Mouse (Mus musculus): ENCODE results near the gene Socs5. TPM values are rescaled to one million over a fixed set of nuclear protein-coding genes. Genes with fewer than 3 reads are reported as not detected.

Gene Socs5
- polyA plus RNA-seq, 1 experiment from 2014 or later = 2.2 TPM

DNA sequence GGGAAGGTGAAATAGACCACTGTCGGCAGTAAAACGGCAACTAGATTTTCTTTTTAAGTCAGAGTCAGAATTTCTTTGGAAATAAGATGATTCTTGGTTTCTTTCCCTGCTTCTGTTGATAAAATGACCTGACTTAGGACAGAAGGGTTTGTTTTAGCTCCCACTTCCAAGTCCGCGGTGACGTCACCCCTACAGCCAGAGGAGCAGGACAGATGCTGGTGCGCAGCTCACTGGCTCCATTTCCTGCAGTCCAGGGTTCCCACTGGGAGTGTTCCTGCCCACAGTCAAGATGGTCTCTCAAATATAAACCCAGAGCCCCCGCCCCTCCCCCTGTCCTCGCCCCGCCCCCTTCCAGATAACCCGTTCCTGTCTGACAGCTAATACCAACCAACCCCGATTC is 34.8 kb downstream of the Socs5 start:
- Histone ChIP-seq H3K4me1 (replicated peaks) (0 out of 2 replicates have a peak, but pooled peaks cover 8% of the 10 kb centered on the region), H3K36me3 (no peaks in the 10 kb centered on the region), H3K9ac (no peak overlapping the region), H3K4me2 (peak overlapping the region; percentile 28), H3K27me3 (no peaks in the 10 kb centered on the region), H3K9me3 (replicated peaks) (no peaks in the 10 kb centered on the region), H3K4me3 (replicated peaks) (no peak overlapping the region), H3K27ac (no peak overlapping the region)
- no peak; the same call in 1 of the 2 replicates for ATAC-seq (ENCODE audit: low read depth)
- peak; percentile 6 for DNase-seq
- WGBS (ENCODE audit: insufficient replicate concordance) = 39% methylated on average over 11 of the region's 11 CpGs

DNA sequence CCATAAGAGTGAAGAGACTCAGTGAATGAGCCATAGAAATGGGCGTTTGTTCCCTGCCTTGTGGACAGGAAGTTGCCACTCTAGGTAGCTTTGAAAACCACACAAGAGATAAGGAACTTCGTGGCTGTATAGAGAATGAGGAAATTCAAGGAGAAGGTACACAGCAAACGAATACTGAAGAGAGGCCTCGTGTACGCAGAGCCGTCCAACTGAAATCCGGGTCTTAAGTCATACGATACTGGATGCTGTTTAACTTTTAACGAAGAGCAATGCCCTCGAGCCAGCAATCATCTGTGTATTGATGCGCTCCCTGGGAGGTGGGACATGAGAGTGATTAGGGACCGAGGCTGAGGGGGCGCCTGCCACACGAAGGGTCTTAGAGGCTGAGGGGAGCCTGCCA is 35.7 kb downstream of the Socs5 start:
- Histone ChIP-seq H3K4me3 (replicated peaks) (no peak overlapping the region), H3K4me2 (no peak overlapping the region), H3K36me3 (no peaks in the 10 kb centered on the region), H3K9me3 (replicated peaks) (no peaks in the 10 kb centered on the region), H3K27me3 (no peaks in the 10 kb centered on the region), H3K27ac (no peak overlapping the region), H3K4me1 (replicated peaks) (0 out of 2 replicates have a peak, but pooled peaks cover 8% of the 10 kb centered on the region), H3K9ac (no peak overlapping the region)
- 32% methylated on average over 14 of the region's 14 CpGs for WGBS (ENCODE audit: insufficient replicate concordance)
- ATAC-seq (ENCODE audit: low read depth) = no peak
- no peak for DNase-seq

DNA sequence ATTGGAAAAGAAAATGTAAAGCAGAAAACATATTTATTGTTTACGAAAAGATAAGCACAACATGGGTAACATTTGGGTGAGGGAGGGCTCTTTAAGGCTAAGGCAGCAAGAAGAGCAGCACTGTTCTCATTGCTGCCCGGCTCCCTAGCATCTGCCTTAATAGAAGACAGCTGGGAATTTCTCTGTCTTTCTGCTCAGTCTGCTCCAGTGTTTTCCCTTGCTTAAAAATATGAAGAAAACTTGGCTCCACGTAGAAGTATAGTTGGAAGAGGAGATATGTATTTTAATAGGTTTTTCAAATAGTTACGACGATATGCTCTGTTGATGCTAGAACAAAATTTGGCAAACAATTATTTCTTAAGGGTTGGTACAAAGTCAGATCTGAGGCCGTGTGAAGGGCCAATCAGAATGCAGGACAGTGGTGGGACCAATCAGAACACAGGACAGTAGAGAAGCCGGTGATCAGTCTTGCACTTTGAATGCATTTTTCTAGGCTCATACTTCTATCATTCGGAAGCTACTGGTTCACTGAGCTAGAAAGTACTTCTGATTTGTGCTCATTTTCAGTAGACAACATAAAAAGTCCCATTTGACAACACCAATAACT is 39.0 kb downstream of the Socs5 start:
- no peak overlapping the region for H3K4me2 ChIP-seq
- H3K9me3 ChIP-seq (replicated peaks) = no peaks in the 10 kb centered on the region
- no peak for DNase-seq
- H3K4me1 ChIP-seq (replicated peaks) = 0 out of 2 replicates have a peak, but pooled peaks cover 8% of the 10 kb centered on the region
- H3K27me3 ChIP-seq = no peaks in the 10 kb centered on the region
- H3K4me3 ChIP-seq (replicated peaks) = no peak overlapping the region
- ATAC-seq (ENCODE audit: low read depth) = no peak
- H3K9ac ChIP-seq = no peak overlapping the region
- 78% methylated on average over 8 of the region's 8 CpGs for WGBS (ENCODE audit: insufficient replicate concordance)
- H3K36me3 ChIP-seq = no peaks in the 10 kb centered on the region
- H3K27ac ChIP-seq = no peak overlapping the region

DNA sequence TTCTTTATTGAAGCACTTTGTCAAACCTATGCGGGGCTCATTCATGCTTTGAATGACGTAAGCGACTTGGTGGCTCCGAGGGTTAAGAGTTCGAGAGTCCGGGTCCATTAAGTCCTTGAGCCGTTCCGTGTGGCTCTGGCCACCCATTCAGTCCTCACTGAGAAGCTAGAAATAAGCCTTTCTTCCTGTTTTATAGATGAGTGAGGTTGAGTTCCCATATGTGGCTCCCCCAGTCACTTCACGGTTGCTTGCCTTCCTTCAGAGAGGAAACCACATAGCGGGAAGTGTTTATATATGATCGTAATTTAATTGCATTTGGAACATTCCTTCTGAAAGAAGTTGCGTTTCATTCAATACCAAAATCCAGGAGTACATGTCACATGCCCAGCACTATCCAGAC is 42.3 kb downstream of the Socs5 start:
- WGBS (ENCODE audit: insufficient replicate concordance) = 69% methylated on average over 12 of the region's 12 CpGs
- no peak overlapping the region for H3K27ac ChIP-seq
- no peak overlapping the region for H3K4me2 ChIP-seq
- no peak overlapping the region for H3K4me3 ChIP-seq (replicated peaks)
- no peaks in the 10 kb centered on the region for H3K4me1 ChIP-seq (replicated peaks)
- no peak for ATAC-seq (ENCODE audit: low read depth)
- H3K9ac ChIP-seq = no peak overlapping the region
- no peaks in the 10 kb centered on the region for H3K9me3 ChIP-seq (replicated peaks)
- no peak for DNase-seq
- no peaks in the 10 kb centered on the region for H3K36me3 ChIP-seq
- H3K27me3 ChIP-seq = no peaks in the 10 kb centered on the region

DNA sequence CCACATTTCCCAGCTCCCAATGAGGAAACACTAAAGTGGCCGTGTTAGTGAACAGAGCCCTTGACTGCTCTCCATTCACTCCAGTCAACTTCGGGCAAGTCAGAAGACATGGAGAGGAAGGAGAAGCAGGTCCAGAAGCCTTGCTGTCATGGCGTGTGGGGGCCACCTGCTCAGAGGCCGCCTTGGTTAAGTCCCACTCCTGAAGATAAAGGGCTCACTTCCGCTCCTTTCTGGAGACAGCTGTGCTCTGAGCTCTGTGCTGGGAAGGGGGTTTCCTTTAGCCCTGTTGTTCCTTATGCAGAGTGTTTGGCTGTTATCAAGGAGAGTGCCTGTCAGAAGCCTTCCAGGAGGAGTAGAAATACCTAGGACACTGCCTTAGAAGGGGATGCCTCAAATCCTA is 45.5 kb downstream of the Socs5 start:
- Histone ChIP-seq H3K4me2 (no peak overlapping the region), H3K9ac (no peak overlapping the region), H3K27me3 (no peaks in the 10 kb centered on the region; the same call in 1 of the 2 replicates), H3K4me3 (replicated peaks) (no peak overlapping the region), H3K36me3 (no peaks in the 10 kb centered on the region), H3K27ac (no peak overlapping the region), H3K9me3 (replicated peaks) (no peaks in the 10 kb centered on the region), H3K4me1 (replicated peaks) (peaks cover 17% of the 10 kb centered on the region)
- WGBS (ENCODE audit: insufficient replicate concordance) = 30% methylated on average over 5 of the region's 5 CpGs
- DNase-seq = no peak
- ATAC-seq (ENCODE audit: low read depth) = no peak

DNA sequence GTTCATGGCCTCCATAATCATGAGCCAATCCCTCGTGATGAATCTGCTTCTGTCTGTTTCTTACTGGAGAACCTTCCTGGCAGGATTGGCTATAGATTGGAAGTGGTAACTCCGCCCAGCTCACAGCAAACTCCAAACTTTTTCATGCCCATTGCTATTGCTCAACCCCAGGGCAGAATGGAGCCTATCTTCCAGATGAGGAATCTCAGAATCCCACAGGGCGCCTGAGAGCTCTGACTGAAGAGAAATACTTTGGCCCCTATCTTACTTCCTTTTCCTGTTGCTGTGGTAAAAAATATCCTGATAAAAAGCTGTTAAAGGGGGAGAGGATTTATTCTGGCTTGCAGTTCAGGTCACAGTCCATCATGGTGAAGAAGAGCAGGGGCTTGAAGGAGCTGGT is 48.2 kb downstream of the Socs5 start:
- H3K27ac ChIP-seq = no peak overlapping the region
- H3K4me2 ChIP-seq = no peak overlapping the region
- DNase-seq (no peak), ATAC-seq (ENCODE audit: low read depth) (no peak)
- H3K27me3 ChIP-seq = no peaks in the 10 kb centered on the region; the same call in 1 of the 2 replicates
- no peaks in the 10 kb centered on the region for H3K36me3 ChIP-seq
- H3K4me3 ChIP-seq (replicated peaks) = no peak overlapping the region
- H3K9me3 ChIP-seq (replicated peaks) = no peaks in the 10 kb centered on the region
- 20% methylated on average over 3 of the region's 3 CpGs for WGBS (ENCODE audit: insufficient replicate concordance)
- no peak overlapping the region for H3K9ac ChIP-seq
- H3K4me1 ChIP-seq (replicated peaks) = peaks cover 28% of the 10 kb centered on the region

GRCm38 (mm10) chr17:87157739-87158138 is 50.3 kb downstream of the Socs5 start:
- H3K36me3 ChIP-seq = no peaks in the 10 kb centered on the region
- H3K4me3 ChIP-seq (replicated peaks) = no peak overlapping the region
- peak; percentile 34; the same call in 1 of the 2 replicates for ATAC-seq (ENCODE audit: low read depth)
- peaks cover 28% of the 10 kb centered on the region for H3K4me1 ChIP-seq (replicated peaks)
- DNase-seq = no peak
- 59% methylated on average over 13 of the region's 13 CpGs for WGBS (ENCODE audit: insufficient replicate concordance)
- no peak overlapping the region for H3K9ac ChIP-seq
- H3K4me2 ChIP-seq = no peak overlapping the region
- no peaks in the 10 kb centered on the region for H3K9me3 ChIP-seq (replicated peaks)
- no peak overlapping the region for H3K27ac ChIP-seq
- H3K27me3 ChIP-seq = no peaks in the 10 kb centered on the region; the same call in 1 of the 2 replicates

- Histone ChIP-seq H3K4me1 (replicated peaks) (peaks cover 28% of the 10 kb centered on the region), H3K27me3 (no peaks in the 10 kb centered on the region; the same call in 1 of the 2 replicates), H3K4me3 (replicated peaks) (no peak overlapping the region), H3K9ac (no peak overlapping the region), H3K27ac (no peak overlapping the region), H3K4me2 (peak overlapping the region; percentile 4; the same call in 1 of the 2 replicates), H3K9me3 (replicated peaks) (no peaks in the 10 kb centered on the region), H3K36me3 (no peaks in the 10 kb centered on the region)
- DNase-seq = no peak
- ATAC-seq (ENCODE audit: low read depth) = no peak
- WGBS (ENCODE audit: insufficient replicate concordance) = 28% methylated on average over 14 of the region's 14 CpGs
Measured at GRCm38 (mm10) chr17:87158597-87158996, 51.1 kb downstream of the Socs5 start.

DNA sequence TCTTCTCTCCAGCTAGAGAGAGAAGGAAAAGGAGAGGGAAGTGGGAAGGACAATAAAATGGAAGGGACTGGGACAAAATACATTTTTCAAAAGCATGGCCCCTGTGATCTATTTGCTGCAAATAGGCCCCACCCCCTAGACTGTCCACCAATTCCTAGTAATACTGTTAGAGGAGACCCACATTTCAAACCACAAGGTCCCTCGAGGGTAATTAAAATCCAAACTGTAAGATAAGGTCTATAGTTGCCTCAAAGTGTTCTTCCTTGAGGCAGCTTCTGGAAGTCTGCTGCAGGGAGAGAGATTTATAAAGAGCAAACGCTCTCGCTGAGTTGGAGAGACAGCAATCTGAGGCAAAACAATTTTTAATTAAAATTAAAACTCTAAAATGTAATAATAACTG is 52.8 kb downstream of the Socs5 start:
- Histone ChIP-seq H3K4me2 (no peak overlapping the region), H3K4me1 (replicated peaks) (peaks cover 28% of the 10 kb centered on the region), H3K27ac (no peak overlapping the region), H3K27me3 (no peaks in the 10 kb centered on the region; the same call in 1 of the 2 replicates), H3K9ac (no peak overlapping the region), H3K9me3 (replicated peaks) (no peaks in the 10 kb centered on the region), H3K4me3 (replicated peaks) (no peak overlapping the region), H3K36me3 (no peaks in the 10 kb centered on the region)
- no peak for DNase-seq
- ATAC-seq (ENCODE audit: low read depth) = no peak
- WGBS (ENCODE audit: insufficient replicate concordance) = 57% methylated on average over 3 of the region's 3 CpGs

DNA sequence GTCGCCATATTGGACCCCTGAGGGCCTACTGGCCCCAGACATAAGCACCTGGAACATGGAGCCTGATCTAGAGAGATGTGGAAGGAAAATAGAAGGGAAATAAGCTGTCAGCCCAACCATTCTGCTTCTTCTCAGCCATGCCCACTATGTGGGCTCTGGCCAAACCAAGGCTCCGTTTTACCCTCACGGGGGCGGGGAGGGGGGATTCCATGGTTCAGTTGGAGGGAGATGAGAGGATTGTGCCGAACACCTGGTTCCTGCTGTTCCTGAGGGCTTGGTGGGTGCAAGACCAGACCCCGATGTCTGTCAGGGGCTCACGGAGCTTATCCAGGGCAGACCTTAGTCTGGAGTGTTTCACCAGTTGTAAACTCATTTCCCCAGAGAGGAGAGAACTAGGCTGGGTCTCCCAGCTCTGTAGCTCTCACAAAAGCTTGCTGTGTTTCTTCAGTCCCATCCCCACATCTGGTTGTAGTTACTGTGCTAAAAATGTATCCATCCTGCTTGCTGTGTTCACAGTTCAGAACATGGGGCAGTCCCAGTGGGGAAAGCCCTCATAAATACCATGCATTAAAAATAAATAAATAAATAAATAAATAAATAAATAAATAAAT is 56.9 kb downstream of the Socs5 start:
- H3K36me3 ChIP-seq = no peaks in the 10 kb centered on the region
- no peaks in the 10 kb centered on the region for H3K9me3 ChIP-seq (replicated peaks)
- no peak overlapping the region for H3K27ac ChIP-seq
- ATAC-seq (ENCODE audit: low read depth) (no peak), DNase-seq (no peak)
- no peak overlapping the region for H3K9ac ChIP-seq
- 70% methylated on average over 7 of the region's 7 CpGs for WGBS (ENCODE audit: insufficient replicate concordance)
- H3K4me3 ChIP-seq (replicated peaks) = no peak overlapping the region
- no peaks in the 10 kb centered on the region; the same call in 1 of the 2 replicates for H3K27me3 ChIP-seq
- H3K4me1 ChIP-seq (replicated peaks) = no peaks in the 10 kb centered on the region
- H3K4me2 ChIP-seq = no peak overlapping the region

DNA sequence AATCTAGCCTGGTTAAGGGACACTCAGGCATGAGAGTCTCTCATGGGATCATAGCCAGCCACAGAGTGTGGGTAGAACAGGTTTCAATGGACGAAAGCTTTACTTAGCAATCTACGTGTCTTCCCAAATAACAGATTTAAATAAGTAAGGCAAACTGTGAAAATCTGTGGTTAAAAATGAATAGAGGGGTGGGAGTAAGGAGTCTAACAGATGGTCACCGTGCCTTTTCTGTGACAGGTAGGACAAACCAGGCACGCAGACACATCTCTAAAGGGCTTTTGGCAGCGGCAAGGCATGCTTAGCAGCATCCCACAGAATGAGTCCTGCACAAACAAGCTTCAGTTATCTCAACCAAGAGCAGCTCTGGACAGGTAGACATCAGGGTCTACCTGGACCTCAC is 59.9 kb downstream of the Socs5 start:
- no peak for DNase-seq
- no peak overlapping the region for H3K4me2 ChIP-seq
- H3K9ac ChIP-seq = no peak overlapping the region
- H3K27me3 ChIP-seq = no peaks in the 10 kb centered on the region
- H3K4me1 ChIP-seq (replicated peaks) = no peaks in the 10 kb centered on the region
- no peak for ATAC-seq (ENCODE audit: low read depth)
- no peak overlapping the region for H3K4me3 ChIP-seq (replicated peaks)
- WGBS (ENCODE audit: insufficient replicate concordance) = 77% methylated on average over 5 of the region's 5 CpGs
- no peak overlapping the region for H3K27ac ChIP-seq
- H3K9me3 ChIP-seq (replicated peaks) = no peaks in the 10 kb centered on the region
- H3K36me3 ChIP-seq = no peaks in the 10 kb centered on the region

GRCm38 (mm10) chr17:87169076-87169475 is 61.6 kb downstream of the Socs5 start:
- Histone ChIP-seq H3K27ac (no peak overlapping the region), H3K4me2 (no peak overlapping the region), H3K4me3 (replicated peaks) (no peak overlapping the region), H3K36me3 (no peaks in the 10 kb centered on the region), H3K9me3 (replicated peaks) (no peaks in the 10 kb centered on the region), H3K27me3 (no peaks in the 10 kb centered on the region), H3K4me1 (replicated peaks) (no peaks in the 10 kb centered on the region), H3K9ac (no peak overlapping the region)
- 57% methylated on average over 3 of the region's 3 CpGs for WGBS (ENCODE audit: insufficient replicate concordance)
- DNase-seq (no peak), ATAC-seq (ENCODE audit: low read depth) (no peak)

Measured in liver, embryonic 13.5 days (tissue).